Mouse (Mus musculus): ENCODE measurements at regions not wholly inside any gene's neighbourhood (a gene's known extent, or its start where the extent isn't known, plus 50 kb on each side); places are given as distances from the start of the nearest gene placed in this dataset.

- 84% methylated on average over 6 of the region's 6 CpGs for WGBS
- no peak for TF ChIP-seq CTCF (IDR thresholded peaks at IDR 0.05; ENCODE audit: insufficient read depth, low read length)
- TF ChIP-seq POLR2A (IDR thresholded peaks at IDR 0.05; ENCODE audit: borderline replicate concordance, extremely low read depth, low read depth, low read length), result no peak
Measured at GRCm38 (mm10) chr13:91322331-91322730, 98.6 kb upstream of the Atg10 start.

GRCm38 (mm10) chr13:91326834-91327233 is 103.1 kb upstream of the Atg10 start:
- no peak for DNase-seq
- H3K4me1 ChIP-seq (ENCODE audit: control insufficient read depth, insufficient read depth, low read length), result no peaks in the 10 kb centered on the region
- 69% methylated on average over 3 of the region's 3 CpGs for WGBS
- TF ChIP-seq CTCF (IDR thresholded peaks at IDR 0.05; ENCODE audit: insufficient read depth, low read length) (no peak), POLR2A (IDR thresholded peaks at IDR 0.05; ENCODE audit: borderline replicate concordance, extremely low read depth, low read depth, low read length) (no peak)
- H3K4me3 ChIP-seq (replicated peaks; ENCODE audit: extremely low read depth, low read depth, low read length), result no peak overlapping the region

More at GRCm38 (mm10) chr13:91322331-91322730, 98.6 kb upstream of the Atg10 start:
- H3K4me3 ChIP-seq (replicated peaks; ENCODE audit: extremely low read depth, low read depth, low read length), result no peak overlapping the region
- H3K4me1 ChIP-seq (ENCODE audit: control insufficient read depth, insufficient read depth, low read length), result no peaks in the 10 kb centered on the region
- no peak for DNase-seq

- Histone ChIP-seq H3K4me1 (ENCODE audit: control insufficient read depth, insufficient read depth, low read length) (no peaks in the 10 kb centered on the region), H3K4me3 (replicated peaks; ENCODE audit: extremely low read depth, low read depth, low read length) (no peak overlapping the region)
- no peak for DNase-seq
- TF ChIP-seq CTCF (IDR thresholded peaks at IDR 0.05; ENCODE audit: insufficient read depth, low read length) (no peak), POLR2A (IDR thresholded peaks at IDR 0.05; ENCODE audit: borderline replicate concordance, extremely low read depth, low read depth, low read length) (no peak)
Measured at GRCm38 (mm10) chr13:91334283-91334682, 110.5 kb upstream of the Atg10 start.

- WGBS, result 44% methylated on average over 1 of the region's 1 CpGs
- H3K4me3 ChIP-seq (replicated peaks; ENCODE audit: extremely low read depth, low read depth, low read length), result no peak overlapping the region
- no peak for DNase-seq
- no peak for TF ChIP-seq CTCF (IDR thresholded peaks at IDR 0.05; ENCODE audit: insufficient read depth, low read length)
- no peaks in the 10 kb centered on the region for H3K4me1 ChIP-seq (ENCODE audit: control insufficient read depth, insufficient read depth, low read length)
Measured at GRCm38 (mm10) chr13:91344139-91344538, 115.9 kb upstream of the Ssbp2 start.

GRCm38 (mm10) chr13:91348489-91349083 is 111.5 kb upstream of the Ssbp2 start:
- no peak for DNase-seq
- no peak overlapping the region for H3K4me3 ChIP-seq (replicated peaks; ENCODE audit: extremely low read depth, low read depth, low read length)
- 90% methylated on average over 12 of the region's 12 CpGs for WGBS
- H3K4me1 ChIP-seq (ENCODE audit: control insufficient read depth, insufficient read depth, low read length), result no peaks in the 10 kb centered on the region
- TF ChIP-seq POLR2A (IDR thresholded peaks at IDR 0.05; ENCODE audit: borderline replicate concordance, extremely low read depth, low read depth, low read length), result no peak
- no peak for TF ChIP-seq CTCF (IDR thresholded peaks at IDR 0.05; ENCODE audit: insufficient read depth, low read length)

GRCm38 (mm10) chr13:91352311-91352710 is 107.8 kb upstream of the Ssbp2 start:
- Histone ChIP-seq H3K4me1 (ENCODE audit: control insufficient read depth, insufficient read depth, low read length) (no peaks in the 10 kb centered on the region), H3K4me3 (replicated peaks; ENCODE audit: extremely low read depth, low read depth, low read length) (no peak overlapping the region)
- no peak for DNase-seq
- no peak for TF ChIP-seq CTCF (IDR thresholded peaks at IDR 0.05; ENCODE audit: insufficient read depth, low read length)
- 52% methylated on average over 8 of the region's 8 CpGs for WGBS

GRCm38 (mm10) chr13:91356516-91356915 is 103.6 kb upstream of the Ssbp2 start:
- no peak for DNase-seq
- 72% methylated on average over 9 of the region's 9 CpGs for WGBS
- no peak overlapping the region for H3K4me3 ChIP-seq (replicated peaks; ENCODE audit: extremely low read depth, low read depth, low read length)
- H3K4me1 ChIP-seq (ENCODE audit: control insufficient read depth, insufficient read depth, low read length), result no peaks in the 10 kb centered on the region
- TF ChIP-seq POLR2A (IDR thresholded peaks at IDR 0.05; ENCODE audit: borderline replicate concordance, extremely low read depth, low read depth, low read length) (no peak), CTCF (IDR thresholded peaks at IDR 0.05; ENCODE audit: insufficient read depth, low read length) (no peak)

- DNase-seq, result no peak
- WGBS, result 76% methylated on average over 6 of the region's 6 CpGs
- TF ChIP-seq POLR2A (IDR thresholded peaks at IDR 0.05; ENCODE audit: borderline replicate concordance, extremely low read depth, low read depth, low read length) (no peak), CTCF (IDR thresholded peaks at IDR 0.05; ENCODE audit: insufficient read depth, low read length) (no peak)
- Histone ChIP-seq H3K4me1 (ENCODE audit: control insufficient read depth, insufficient read depth, low read length) (no peaks in the 10 kb centered on the region), H3K4me3 (replicated peaks; ENCODE audit: extremely low read depth, low read depth, low read length) (no peak overlapping the region)
Measured at GRCm38 (mm10) chr13:91360121-91360520, 100.0 kb upstream of the Ssbp2 start.

GRCm38 (mm10) chr13:91365270-91365952 is 94.7 kb upstream of the Ssbp2 start:
- H3K4me3 ChIP-seq (replicated peaks; ENCODE audit: extremely low read depth, low read depth, low read length), result no peak overlapping the region
- TF ChIP-seq CTCF (IDR thresholded peaks at IDR 0.05; ENCODE audit: insufficient read depth, low read length) (no peak), POLR2A (IDR thresholded peaks at IDR 0.05; ENCODE audit: borderline replicate concordance, extremely low read depth, low read depth, low read length) (no peak)
- H3K4me1 ChIP-seq (ENCODE audit: control insufficient read depth, insufficient read depth, low read length), result no peaks in the 10 kb centered on the region
- DNase-seq, result peak; percentile 95
- 30% methylated on average over 2 of the region's 2 CpGs for WGBS

- Histone ChIP-seq H3K4me1 (ENCODE audit: control insufficient read depth, insufficient read depth, low read length) (no peaks in the 10 kb centered on the region), H3K4me3 (replicated peaks; ENCODE audit: extremely low read depth, low read depth, low read length) (no peak overlapping the region)
- no peak for DNase-seq
- TF ChIP-seq POLR2A (IDR thresholded peaks at IDR 0.05; ENCODE audit: borderline replicate concordance, extremely low read depth, low read depth, low read length) (no peak), CTCF (IDR thresholded peaks at IDR 0.05; ENCODE audit: insufficient read depth, low read length) (no peak)
- whole genome bisulfite sequencing, result 59% methylated on average over 4 of the region's 4 CpGs
Measured at GRCm38 (mm10) chr13:91366540-91366939, 93.5 kb upstream of the Ssbp2 start.

All from lung, adult 2 months (tissue).